Mouse (Mus musculus) myocyte (in vitro differentiated cells): ENCODE results near the gene Ncoa5.

Source experiments
- CEBPB ChIP-seq: IDR thresholded peaks from 2 replicates; pipeline ENCODE4 v1.6.1; 2011; ENCODE audit warnings: mild to moderate bottlenecking, moderate library complexity; ENCODE audit not compliant: poor library complexity, insufficient read depth, severe bottlenecking
- E2F4 ChIP-seq: IDR thresholded peaks from one replicate; pipeline ENCODE4 v1.6.1; 2011; ENCODE audit warnings: mild to moderate bottlenecking, control low read depth, moderate library complexity; ENCODE audit not compliant: insufficient read depth
- MAX ChIP-seq: IDR thresholded peaks from one replicate; pipeline ENCODE4 v1.6.1; 2011; ENCODE audit warnings: low read depth, mild to moderate bottlenecking, control low read depth
- MYOD1 ChIP-seq, 3 experiments: IDR thresholded peaks; one replicate each; pipeline ENCODE4 v1.6.1; 2011; ENCODE audit warnings: control low read depth in 2 of 3, low read depth in 2 of 3, mild to moderate bottlenecking in 2 of 3, moderate library complexity in 1 of 3; ENCODE audit not compliant: insufficient read length in 2 of 3, control insufficient read depth in 1 of 3
- MYOG ChIP-seq, 3 experiments: IDR thresholded peaks; one replicate each; pipeline ENCODE4 v1.6.1; 2011; ENCODE audit warnings: control low read depth in 2 of 3, low read depth in 2 of 3, mild to moderate bottlenecking in 2 of 3; ENCODE audit not compliant: insufficient read length in 2 of 3, control insufficient read depth in 1 of 3, insufficient read depth in 1 of 3
- POLR2A ChIP-seq: IDR thresholded peaks from one replicate; pipeline ENCODE4 v1.6.1; 2011; ENCODE audit warnings: low read depth, mild to moderate bottlenecking, control low read depth, moderate library complexity; ENCODE audit not compliant: insufficient read length
- POLR2AphosphoS2 ChIP-seq: IDR thresholded peaks from one replicate; pipeline ENCODE4 v1.6.1; 2011; ENCODE audit warnings: low read depth, control low read depth; ENCODE audit not compliant: insufficient read length
- REST ChIP-seq: IDR thresholded peaks from one replicate; pipeline ENCODE4 v1.6.1; 2011; ENCODE audit warnings: mild to moderate bottlenecking, control low read depth, moderate library complexity; ENCODE audit not compliant: insufficient read depth, insufficient read length
- SRF ChIP-seq: IDR thresholded peaks from one replicate; pipeline ENCODE4 v1.6.1; 2011; ENCODE audit warnings: low read depth; ENCODE audit not compliant: control insufficient read depth, insufficient read length
- TCF12 ChIP-seq: IDR thresholded peaks from one replicate; pipeline ENCODE4 v1.6.1; 2011; ENCODE audit warnings: mild to moderate bottlenecking, control low read depth; ENCODE audit not compliant: poor library complexity, insufficient read depth, severe bottlenecking
- TCF3 ChIP-seq: IDR thresholded peaks from one replicate; pipeline ENCODE4 v1.6.1; 2011; ENCODE audit warnings: low read depth, control low read depth; ENCODE audit not compliant: insufficient read length
- USF1 ChIP-seq: IDR thresholded peaks from one replicate; pipeline ENCODE4 v1.6.1; 2011; ENCODE audit warnings: low read depth, mild to moderate bottlenecking, control low read depth, moderate library complexity

DNA sequence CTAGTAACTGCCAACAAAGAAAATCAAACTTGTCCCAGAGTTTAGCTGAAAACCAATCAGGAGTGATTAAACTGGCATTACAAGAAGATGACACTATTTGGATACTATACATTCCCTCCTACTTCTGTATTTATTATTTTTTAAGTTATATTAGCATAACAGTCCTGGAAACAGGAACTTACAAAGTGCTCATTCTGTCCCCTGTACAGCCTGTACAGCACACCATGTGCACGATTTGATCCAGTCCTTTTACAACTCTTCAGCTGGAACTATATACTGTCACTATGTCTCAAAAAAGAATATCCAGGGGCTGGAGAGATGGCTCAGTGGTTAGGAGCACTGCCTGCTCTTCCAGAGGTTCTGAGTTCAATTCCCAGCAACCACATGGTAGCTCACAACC lies 7.5 kb downstream of the Ncoa5 start:
- TF ChIP-seq E2F4 = no peak
- TF ChIP-seq POLR2A = no peak
- no peak for TF ChIP-seq REST
- TF ChIP-seq MYOG (IDR thresholded peaks at IDR 0.05; ENCODE audit: control insufficient read depth in 1 of 3, insufficient read depth in 1 of 3, insufficient read length in 2 of 3, low read depth in 2 of 3) = no peak
- no peak for TF ChIP-seq CEBPB
- no peak for TF ChIP-seq USF1
- no peak for TF ChIP-seq POLR2AphosphoS2
- no peak for TF ChIP-seq MAX
- no peak for TF ChIP-seq SRF
- no peak for TF ChIP-seq TCF12
- TF ChIP-seq MYOD1 (IDR thresholded peaks at IDR 0.05; ENCODE audit: control insufficient read depth in 1 of 3, insufficient read length in 2 of 3, low read depth in 2 of 3) = no peak
- no peak for TF ChIP-seq TCF3
